Mouse (Mus musculus): ENCODE results near the gene Upf2. TPM values are rescaled to one million over a fixed set of nuclear protein-coding genes. Genes with fewer than 3 reads are reported as not detected.

Gene Upf2
- total and polyA plus RNA-seq, 2 experiments from 2014 or later, result 5.9 to 13.2 TPM

DNA sequence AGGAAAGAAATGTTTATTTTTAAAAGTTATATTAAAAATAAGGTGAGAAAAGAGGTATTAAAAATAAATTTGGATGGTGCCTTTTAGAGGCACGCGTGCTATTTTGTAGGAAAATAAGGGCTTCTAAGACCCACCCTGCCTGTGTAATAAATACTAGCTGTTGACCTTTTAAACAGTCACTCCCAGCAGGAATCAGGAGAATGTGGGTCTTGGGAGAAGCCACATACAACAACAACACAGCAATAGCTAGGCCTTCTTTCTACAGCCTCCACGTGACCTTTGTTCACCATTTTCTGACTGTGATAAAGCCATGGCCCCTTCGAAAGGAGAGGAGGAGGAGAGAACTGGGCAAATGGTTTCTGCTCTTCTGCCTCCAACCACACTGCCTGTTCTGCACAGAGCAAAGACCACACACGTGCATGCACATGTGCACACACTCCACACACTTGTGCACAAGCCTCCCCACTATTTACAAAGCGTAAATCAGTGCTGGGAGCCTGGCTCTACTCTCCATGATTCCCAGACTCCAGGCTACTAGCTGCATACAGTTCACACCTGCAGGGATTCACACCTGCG is 121.5 kb downstream of the Upf2 start:
- no peak overlapping the region for H3K4me3 ChIP-seq (ENCODE audit: low read depth, low read length)
- H3K9ac ChIP-seq (replicated peaks; ENCODE audit: low read length, poor library complexity, severe bottlenecking), result no peak overlapping the region
- no peak for TF ChIP-seq CTCF (IDR thresholded peaks at IDR 0.05)
- no peak overlapping the region for H3K4me2 ChIP-seq (ENCODE audit: low read depth, low read length, poor library complexity, severe bottlenecking)
- ATAC-seq (ENCODE audit: low FRiP score), result no peak
- H3K9me3 ChIP-seq (ENCODE audit: low read length), result no peaks in the 10 kb centered on the region
- WGBS, result 84% methylated on average over 7 of the region's 7 CpGs
- no peaks in the 10 kb centered on the region for H3K27me3 ChIP-seq (ENCODE audit: insufficient read depth, low read length)
- no peak overlapping the region for H3K27ac ChIP-seq (ENCODE audit: low read depth, low read length)
- H3K4me1 ChIP-seq (ENCODE audit: insufficient read depth, low read length), result no peaks in the 10 kb centered on the region
- H3K36me3 ChIP-seq (ENCODE audit: insufficient read depth, low read length), result no peaks in the 10 kb centered on the region
- DNase-seq (ENCODE audit: low spot score), result no peak

DNA sequence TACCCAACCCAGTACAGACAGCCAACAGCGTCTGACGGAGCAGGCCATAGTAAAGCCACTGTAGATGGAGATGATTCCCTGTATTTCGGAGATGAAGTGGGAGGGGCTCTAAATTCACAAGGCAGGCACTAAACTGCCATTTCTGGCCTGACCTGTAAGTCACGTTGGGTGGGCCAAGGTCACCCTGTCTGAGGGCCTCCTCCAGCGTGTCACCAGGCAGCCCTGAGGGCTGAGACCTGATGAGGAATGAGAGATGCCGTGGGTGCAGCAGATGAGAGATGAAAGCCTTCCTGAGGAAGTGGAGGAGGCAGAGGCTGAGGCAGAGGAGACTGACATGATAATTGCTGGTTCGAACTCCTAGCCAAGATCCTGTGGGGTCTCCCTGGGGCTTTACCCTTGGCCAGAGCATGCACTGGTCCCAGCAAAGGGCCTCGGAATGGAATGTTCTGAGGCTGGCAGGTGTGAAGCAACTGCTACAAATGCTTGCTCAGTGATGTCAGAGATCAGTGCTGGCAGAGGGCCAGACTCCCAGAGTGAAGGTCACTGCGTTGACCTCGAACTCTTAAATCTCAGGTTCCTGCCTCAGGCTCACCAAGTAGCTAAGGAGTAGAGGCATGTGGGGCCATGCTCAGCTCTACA is 123.7 kb downstream of the Upf2 start:
- DNase-seq (ENCODE audit: low spot score) (no peak), ATAC-seq (ENCODE audit: low FRiP score) (no peak)
- H3K9me3 ChIP-seq (ENCODE audit: low read length), result no peaks in the 10 kb centered on the region
- no peak overlapping the region for H3K9ac ChIP-seq (replicated peaks; ENCODE audit: low read length, poor library complexity, severe bottlenecking)
- WGBS, result 71% methylated on average over 10 of the region's 10 CpGs
- no peak overlapping the region for H3K27ac ChIP-seq (ENCODE audit: low read depth, low read length)
- H3K36me3 ChIP-seq (ENCODE audit: insufficient read depth, low read length), result no peaks in the 10 kb centered on the region
- no peak for TF ChIP-seq CTCF (IDR thresholded peaks at IDR 0.05)
- no peak overlapping the region for H3K4me2 ChIP-seq (ENCODE audit: low read depth, low read length, poor library complexity, severe bottlenecking)
- no peaks in the 10 kb centered on the region for H3K27me3 ChIP-seq (ENCODE audit: insufficient read depth, low read length)
- no peak overlapping the region for H3K4me3 ChIP-seq (ENCODE audit: low read depth, low read length)
- no peaks in the 10 kb centered on the region for H3K4me1 ChIP-seq (ENCODE audit: insufficient read depth, low read length)

DNA sequence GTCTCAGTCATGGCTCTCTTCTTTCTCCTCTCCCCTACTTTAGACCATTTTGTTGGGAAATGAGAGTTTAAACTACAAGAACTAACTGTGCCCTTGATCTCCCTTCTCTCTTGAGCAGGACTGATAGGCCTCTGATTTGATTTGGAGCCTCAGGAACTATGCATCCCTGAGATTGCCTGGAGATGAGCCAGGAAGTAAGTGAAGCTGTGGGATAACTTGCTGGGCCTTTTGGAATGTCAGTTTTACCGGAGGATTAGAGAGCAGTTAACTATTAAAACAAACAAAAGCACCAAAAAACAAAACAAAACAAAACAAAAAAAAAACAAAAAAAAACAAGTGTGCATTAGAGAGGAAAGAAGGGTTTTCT is 124.2 kb downstream of the Upf2 start:
- no peaks in the 10 kb centered on the region for H3K4me1 ChIP-seq (ENCODE audit: insufficient read depth, low read length)
- no peak overlapping the region for H3K4me3 ChIP-seq (ENCODE audit: low read depth, low read length)
- H3K27ac ChIP-seq (ENCODE audit: low read depth, low read length), result no peak overlapping the region
- no peaks in the 10 kb centered on the region for H3K9me3 ChIP-seq (ENCODE audit: low read length)
- no peak for DNase-seq (ENCODE audit: low spot score)
- no peaks in the 10 kb centered on the region for H3K27me3 ChIP-seq (ENCODE audit: insufficient read depth, low read length)
- H3K36me3 ChIP-seq (ENCODE audit: insufficient read depth, low read length), result no peaks in the 10 kb centered on the region
- 63% methylated on average over 1 of the region's 1 CpGs for WGBS
- TF ChIP-seq CTCF (IDR thresholded peaks at IDR 0.05), result no peak
- no peak for ATAC-seq (ENCODE audit: low FRiP score)
- no peak overlapping the region for H3K4me2 ChIP-seq (ENCODE audit: low read depth, low read length, poor library complexity, severe bottlenecking)
- no peak overlapping the region for H3K9ac ChIP-seq (replicated peaks; ENCODE audit: low read length, poor library complexity, severe bottlenecking)

DNA sequence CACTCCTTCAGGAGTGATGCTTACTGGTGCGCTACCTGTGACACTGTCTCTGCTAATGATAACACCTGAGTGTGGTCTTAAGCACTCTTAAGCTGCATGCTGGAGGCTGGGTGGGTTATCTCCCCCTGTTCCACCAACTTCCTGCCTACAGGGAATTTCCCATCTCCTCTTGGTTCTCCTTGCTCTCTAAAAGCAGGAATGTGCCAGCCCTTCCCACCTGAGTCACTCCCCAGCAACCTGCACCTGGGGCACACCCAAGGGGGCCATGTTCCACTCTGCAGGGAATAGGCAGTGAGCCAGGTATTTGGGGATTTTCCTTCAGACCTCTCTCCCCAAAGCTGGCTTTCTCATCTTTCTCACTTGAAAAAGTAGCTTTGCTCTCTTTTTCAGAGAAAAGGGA is 128.8 kb downstream of the Upf2 start:
- no peak for DNase-seq (ENCODE audit: low spot score)
- no peaks in the 10 kb centered on the region for H3K4me1 ChIP-seq (ENCODE audit: insufficient read depth, low read length)
- H3K27ac ChIP-seq (ENCODE audit: low read depth, low read length), result no peak overlapping the region
- H3K9me3 ChIP-seq (ENCODE audit: low read length), result no peaks in the 10 kb centered on the region
- no peaks in the 10 kb centered on the region for H3K27me3 ChIP-seq (ENCODE audit: insufficient read depth, low read length)
- H3K4me2 ChIP-seq (ENCODE audit: low read depth, low read length, poor library complexity, severe bottlenecking), result no peak overlapping the region
- H3K4me3 ChIP-seq (ENCODE audit: low read depth, low read length), result no peak overlapping the region
- TF ChIP-seq CTCF (IDR thresholded peaks at IDR 0.05), result no peak
- H3K36me3 ChIP-seq (ENCODE audit: insufficient read depth, low read length), result no peaks in the 10 kb centered on the region
- ATAC-seq (ENCODE audit: low FRiP score), result no peak
- H3K9ac ChIP-seq (replicated peaks; ENCODE audit: low read length, poor library complexity, severe bottlenecking), result no peak overlapping the region
- WGBS, result 88% methylated on average over 1 of the region's 1 CpGs

DNA sequence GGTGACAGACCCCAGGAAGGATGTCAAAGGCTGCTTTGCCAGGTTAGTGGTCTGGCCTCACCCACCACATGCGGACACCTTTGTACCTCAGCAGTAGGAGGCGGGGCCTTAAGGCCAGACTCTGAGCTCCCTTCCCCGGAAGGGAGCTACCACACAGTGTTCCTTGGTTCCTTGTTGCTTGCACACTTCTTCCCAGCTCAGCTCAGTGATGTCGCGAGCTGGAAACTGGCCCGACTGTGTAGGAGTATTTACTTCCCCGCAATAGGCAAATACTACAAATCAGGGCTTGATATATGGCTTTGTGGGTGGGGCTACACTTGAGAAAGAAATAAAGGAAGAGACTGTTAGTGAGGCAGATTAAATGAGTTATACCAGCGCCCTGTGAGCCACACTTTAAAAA is 129.8 kb downstream of the Upf2 start:
- Histone ChIP-seq H3K9me3 (ENCODE audit: low read length) (no peaks in the 10 kb centered on the region), H3K4me2 (ENCODE audit: low read depth, low read length, poor library complexity, severe bottlenecking) (no peak overlapping the region), H3K27ac (ENCODE audit: low read depth, low read length) (no peak overlapping the region), H3K36me3 (ENCODE audit: insufficient read depth, low read length) (no peaks in the 10 kb centered on the region), H3K4me3 (ENCODE audit: low read depth, low read length) (no peak overlapping the region), H3K27me3 (ENCODE audit: insufficient read depth, low read length) (no peaks in the 10 kb centered on the region), H3K4me1 (ENCODE audit: insufficient read depth, low read length) (no peaks in the 10 kb centered on the region), H3K9ac (replicated peaks; ENCODE audit: low read length, poor library complexity, severe bottlenecking) (no peak overlapping the region)
- ATAC-seq (ENCODE audit: low FRiP score), result no peak
- WGBS, result 72% methylated on average over 8 of the region's 8 CpGs
- no peak for DNase-seq (ENCODE audit: low spot score)
- TF ChIP-seq CTCF (IDR thresholded peaks at IDR 0.05), result no peak

DNA sequence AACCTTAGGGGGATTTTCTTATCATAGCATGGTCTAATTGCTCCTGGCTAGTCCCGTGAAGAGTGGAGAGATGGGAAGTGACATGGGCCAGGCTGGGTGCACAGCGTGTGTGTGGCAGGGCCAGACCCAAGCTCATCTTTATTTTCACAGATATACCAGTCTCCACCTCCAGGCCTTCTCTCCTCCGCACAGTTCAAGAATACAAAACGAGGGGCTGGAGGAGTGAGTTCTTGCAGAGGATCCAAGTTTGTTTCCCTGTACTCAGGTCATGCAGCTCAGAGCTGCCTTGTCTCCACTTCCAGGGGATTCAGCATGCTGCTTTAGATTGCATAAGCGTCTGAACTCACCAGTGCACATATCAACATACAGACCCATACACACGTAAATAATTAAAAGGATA is 131.3 kb downstream of the Upf2 start:
- ATAC-seq (ENCODE audit: low FRiP score), result no peak
- Histone ChIP-seq H3K4me1 (ENCODE audit: insufficient read depth, low read length) (no peaks in the 10 kb centered on the region), H3K9me3 (ENCODE audit: low read length) (no peaks in the 10 kb centered on the region), H3K27me3 (ENCODE audit: insufficient read depth, low read length) (no peaks in the 10 kb centered on the region), H3K9ac (replicated peaks; ENCODE audit: low read length, poor library complexity, severe bottlenecking) (no peak overlapping the region), H3K4me2 (ENCODE audit: low read depth, low read length, poor library complexity, severe bottlenecking) (no peak overlapping the region), H3K27ac (ENCODE audit: low read depth, low read length) (no peak overlapping the region), H3K36me3 (ENCODE audit: insufficient read depth, low read length) (no peaks in the 10 kb centered on the region), H3K4me3 (ENCODE audit: low read depth, low read length) (no peak overlapping the region)
- TF ChIP-seq CTCF (IDR thresholded peaks at IDR 0.05), result no peak
- no peak for DNase-seq (ENCODE audit: low spot score)
- 83% methylated on average over 6 of the region's 6 CpGs for WGBS
